Mouse (Mus musculus): ENCODE results near the gene Mettl7a1. TPM values are rescaled to one million over a fixed set of nuclear protein-coding genes. Genes with fewer than 3 reads are reported as not detected.
"Not testable (repeated sequence)": the region's sequence is repeated elsewhere in the genome, so short reads cannot be mapped to it uniquely, and the experiment has no call there.

Mettl7a1 gene
- total RNA-seq, 2 experiments from 2014 or later, result 8.8 to 13.1 TPM

- no peak for DNase-seq
Measured at GRCm38 (mm10) chr15:100346761-100347160, 42.8 kb downstream of the Mettl7a1 start.

DNA sequence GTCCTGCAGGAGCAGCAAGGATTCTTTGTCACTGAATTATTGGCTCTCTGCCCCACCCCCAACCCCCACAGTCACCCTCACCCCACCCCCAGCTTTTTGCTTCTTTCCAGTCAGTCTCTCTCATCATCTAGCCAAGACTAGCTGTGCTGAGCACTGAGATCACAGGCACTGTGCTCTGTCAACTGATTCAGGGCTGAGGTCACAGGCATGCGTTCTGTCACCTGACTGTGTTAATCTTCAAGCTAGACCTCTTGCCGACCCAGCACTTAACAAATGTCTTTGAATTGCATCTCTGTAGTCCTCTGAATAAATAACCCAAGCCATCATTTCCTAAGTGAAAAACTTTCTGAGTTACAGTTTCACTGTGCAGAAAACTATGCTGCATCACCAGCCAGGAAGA is 45.6 kb downstream of the Mettl7a1 start:
- no peak for DNase-seq

- DNase-seq, result peak; percentile 14
Measured at GRCm38 (mm10) chr15:100351501-100352060, 47.6 kb downstream of the Mettl7a1 start.

DNA sequence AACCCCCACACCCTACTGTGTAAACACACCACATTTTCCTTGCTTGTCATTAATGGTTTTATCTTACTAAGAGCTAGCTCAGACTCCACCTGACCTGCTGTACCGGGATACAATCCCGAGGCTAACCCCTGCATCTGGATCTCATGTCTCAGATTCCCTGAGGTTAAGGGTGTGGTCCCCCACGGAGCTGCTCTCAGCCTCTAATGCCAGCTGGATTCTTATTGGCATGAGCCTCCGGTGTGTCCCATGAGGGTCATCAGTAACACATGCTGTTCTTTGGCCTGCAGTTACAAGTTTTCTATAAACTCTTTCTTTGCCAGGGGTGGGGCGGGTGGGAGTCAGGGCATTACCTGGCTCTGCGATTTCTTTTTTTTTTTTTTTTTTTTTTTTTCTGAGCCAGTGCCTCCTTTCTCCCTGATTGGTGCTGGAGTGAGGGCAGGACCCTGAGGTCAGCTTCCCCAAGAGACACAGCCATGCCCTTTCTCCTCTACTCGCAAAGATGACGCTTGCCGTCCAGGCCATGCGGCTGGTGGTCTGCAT is 48.8 kb downstream of the Mettl7a1 start, which contains the start of the genes Methig1 and Mettl7a2:
TSS of gene Methig1 (plus strand) at position 439 of the 540 bp plus-strand sequence.
TSS of gene Mettl7a2 (plus strand) at position 490 of the 540 bp plus-strand sequence.
- DNase-seq, result no peak

GRCm38 (mm10) chr15:100353399-100353798 is 49.5 kb downstream of the Mettl7a1 start:
- DNase-seq, result not testable (repeated sequence)

GRCm38 (mm10) chr15:100355876-100356275 is 51.9 kb downstream of the Mettl7a1 start:
- no peak for DNase-seq

GRCm38 (mm10) chr15:100364242-100364641 is 60.3 kb downstream of the Mettl7a1 start, which contains the start of gene Higd1c:
TSS of gene Higd1c (plus strand) at chr15:100364542.
- no peak for DNase-seq

GRCm38 (mm10) chr15:100365967-100366366 is 62.0 kb downstream of the Mettl7a1 start:
- DNase-seq, result not testable (repeated sequence)

DNA sequence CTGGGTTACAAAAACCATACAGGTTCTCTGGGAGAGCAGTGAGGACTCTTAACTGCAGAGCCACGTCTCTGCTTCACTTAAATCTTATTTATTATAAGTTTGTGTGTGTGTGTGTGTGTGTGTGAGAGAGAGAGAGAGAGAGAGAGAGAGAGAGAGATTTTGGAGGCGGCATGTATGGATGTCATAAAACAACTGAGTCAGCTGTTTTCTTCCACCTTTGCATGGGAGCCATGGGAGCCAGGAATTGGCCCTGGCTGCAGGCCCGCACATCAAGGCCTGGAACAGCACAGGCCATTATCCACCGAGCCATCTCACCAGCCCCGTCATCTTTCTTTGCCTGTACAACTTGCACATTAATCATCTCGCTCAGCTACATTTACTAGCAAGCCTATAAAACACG is 63.2 kb downstream of the Mettl7a1 start:
- DNase-seq, result no peak

DNA sequence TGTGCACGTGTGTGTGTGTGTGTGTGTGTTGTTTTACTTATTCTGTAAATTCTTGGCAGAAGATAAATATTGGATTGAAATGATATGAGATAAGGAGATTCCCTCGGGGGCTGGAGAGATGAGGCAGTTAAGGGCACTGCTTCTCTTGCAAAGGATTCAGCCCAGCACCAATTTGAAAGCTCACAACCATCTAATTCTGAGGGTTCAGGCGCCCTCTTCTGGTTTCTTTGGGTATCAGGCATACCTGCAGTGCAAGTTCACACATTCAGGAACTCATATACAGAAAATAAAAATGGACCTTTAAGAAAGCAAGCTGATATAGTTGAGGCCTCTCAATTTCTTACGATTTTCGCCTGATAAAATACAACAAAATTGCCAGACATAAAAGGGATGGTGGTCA is 71.1 kb downstream of the Mettl7a1 start:
- peak; percentile 73 for DNase-seq

DNA sequence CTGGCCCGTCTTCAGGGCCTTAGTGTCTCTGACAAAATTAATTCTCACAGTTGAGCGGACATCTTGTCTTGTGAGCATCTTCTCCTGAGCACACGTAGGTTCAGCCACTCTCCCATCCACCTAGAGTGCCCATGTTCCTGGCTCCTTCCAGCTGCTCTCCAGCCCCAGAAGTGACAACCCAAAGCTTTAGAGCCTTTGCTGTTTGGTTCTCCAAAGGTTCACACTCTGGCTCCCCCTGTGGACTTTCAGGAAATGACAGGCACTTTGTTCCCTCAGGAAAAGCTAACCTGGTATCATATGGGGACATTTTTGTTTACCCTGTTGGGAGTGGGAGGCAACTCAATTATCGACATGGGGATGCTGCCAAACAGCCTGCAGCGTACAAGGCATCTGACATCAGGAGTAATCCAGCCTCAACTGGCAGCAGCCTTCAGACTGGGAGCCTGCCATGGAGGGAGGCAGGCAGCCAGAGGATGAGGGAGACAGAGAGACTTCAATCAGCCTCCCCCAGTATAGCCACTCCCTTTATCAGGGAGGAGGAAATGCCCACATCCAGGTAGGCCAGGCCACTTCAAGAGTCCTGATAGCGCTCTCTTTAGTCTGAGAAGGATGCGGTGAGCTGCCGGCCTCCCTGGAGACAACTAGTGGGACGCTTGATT is 74.0 kb downstream of the Mettl7a1 start:
- not testable (repeated sequence) for DNase-seq

Other genes starting within 250 kb of the Mettl7a1 start
- 10 to 100 TPM; 54.8 to 57.7 TPM for gene Atf1, start 76.3 kb upstream of the Mettl7a1 start, total RNA-seq (2021)
- not detected for gene Tmprss12, start 23.3 kb upstream of the Mettl7a1 start, total RNA-seq (2021)
- gene Mettl7a3, start 30.8 kb downstream of the Mettl7a1 start, total RNA-seq (2021), result not detected
- gene Methig1, start 49.0 kb downstream of the Mettl7a1 start, total RNA-seq (2021), result not detected
- under 1 TPM in 1 of 2 experiments, not detected in 1; 0.27 TPM for gene Mettl7a2, start 49.1 kb downstream of the Mettl7a1 start, total RNA-seq (2021)
- not detected for gene Higd1c, start 60.4 kb downstream of the Mettl7a1 start, total RNA-seq (2021)
- not detected for gene Gm5475, start 118.0 kb downstream of the Mettl7a1 start, total RNA-seq (2021)
- 10 to 100 TPM; 40.4 to 43.9 TPM for gene Slc11a2, start 120.9 kb downstream of the Mettl7a1 start, total RNA-seq (2021)
- gene Letmd1, start 164.9 kb downstream of the Mettl7a1 start, total RNA-seq (2021), result 10 to 100 TPM; 15.3 to 15.8 TPM
- gene Csrnp2, start 191.3 kb downstream of the Mettl7a1 start, total RNA-seq (2021), result 1 to 10 TPM; 5.9 to 6.5 TPM
- 10 to 100 TPM; 14.4 to 14.6 TPM for gene Tfcp2, start 247.9 kb downstream of the Mettl7a1 start, total RNA-seq (2021)